Mouse (Mus musculus): ENCODE measurements at regions not wholly inside any gene's neighbourhood (a gene's known extent, or its start where the extent isn't known, plus 50 kb on each side); places are given as distances from the start of the nearest gene placed in this dataset.

DNA sequence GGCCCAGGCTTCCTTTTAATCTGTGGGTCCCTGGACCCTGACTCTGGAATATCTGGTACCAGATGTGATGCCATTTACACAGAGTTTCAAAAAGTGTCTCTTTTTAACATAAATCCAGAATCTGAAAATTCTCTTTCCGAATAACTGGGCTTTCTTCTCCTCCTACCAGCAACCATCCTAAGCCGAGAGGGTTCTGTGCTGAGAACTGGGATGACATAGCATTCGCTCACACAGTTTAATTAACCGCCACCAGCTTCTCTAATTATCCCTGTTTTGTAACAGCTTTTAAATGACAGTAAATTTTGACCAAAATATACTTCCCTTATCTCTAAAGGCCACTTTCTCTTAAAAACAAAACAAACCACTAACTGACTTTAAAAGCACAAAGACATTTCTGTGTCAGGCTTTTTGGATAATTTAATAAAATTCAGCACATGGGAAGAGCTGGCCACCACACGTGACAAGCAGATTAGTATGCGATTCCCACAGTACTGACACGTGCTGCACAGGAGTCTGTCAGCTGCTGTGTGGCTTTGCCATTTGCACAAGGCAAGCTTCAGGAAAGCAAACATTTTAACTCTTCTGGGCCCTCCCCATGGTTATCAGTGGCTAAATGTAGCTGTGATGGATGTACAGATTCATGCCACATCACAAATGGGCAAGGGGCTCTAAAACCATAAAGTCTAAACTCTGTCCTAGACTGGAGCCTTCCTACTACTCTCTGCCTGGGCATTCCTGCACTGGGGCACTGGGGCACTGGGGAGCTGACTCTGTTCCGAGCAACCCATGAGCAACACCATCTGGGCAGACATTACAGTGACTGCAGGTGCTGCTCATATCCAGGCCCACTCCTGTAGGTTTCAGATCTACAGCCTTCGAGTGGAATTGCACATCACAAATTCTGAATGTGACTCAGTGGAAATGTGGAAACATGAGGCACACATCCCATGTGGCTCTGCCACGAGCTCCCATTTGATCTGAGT, 263.1 kb upstream of the Zfp637 start:
- Histone ChIP-seq H3K4me1 (ENCODE audit: control insufficient read depth, insufficient read depth, low read length) (no peaks in the 10 kb centered on the region), H3K27ac (ENCODE audit: low read length) (no peak overlapping the region), H3K4me2 (ENCODE audit: low read length) (no peak overlapping the region), H3K9ac (ENCODE audit: low read depth, low read length) (no peak overlapping the region), H3K27me3 (ENCODE audit: control insufficient read depth, insufficient read depth, low read depth, low read length) (no peaks in the 10 kb centered on the region), H3K9me3 (replicated peaks; ENCODE audit: control insufficient read depth, low read length, poor library complexity, severe bottlenecking) (no peaks in the 10 kb centered on the region), H3K36me3 (ENCODE audit: control insufficient read depth, insufficient read depth, low read length) (no peaks in the 10 kb centered on the region), H3K4me3 (ENCODE audit: low read depth, low read length) (no peak overlapping the region)
- ATAC-seq = peak; percentile 81
- 71% methylated on average over 10 of the region's 10 CpGs for WGBS

DNA sequence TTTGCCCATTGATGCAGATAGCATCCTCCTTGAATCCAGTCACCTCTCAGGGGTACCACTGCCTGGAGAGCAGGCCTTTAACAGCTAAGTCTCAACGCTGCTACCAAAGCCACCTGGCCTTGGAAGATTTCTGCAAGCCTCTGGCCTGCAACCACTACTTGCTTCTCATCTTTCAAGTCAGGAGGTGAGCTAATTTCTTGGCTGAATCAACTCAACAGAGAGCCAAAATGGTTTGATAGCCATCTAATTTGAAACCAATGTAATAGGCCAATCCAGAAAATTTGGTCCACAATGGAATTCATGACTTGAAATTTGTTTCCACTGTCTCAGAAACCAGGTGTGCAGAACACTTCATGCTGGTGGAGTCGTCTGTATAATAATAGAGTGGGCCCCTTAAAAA, 260.0 kb upstream of the Zfp637 start:
- no peaks in the 10 kb centered on the region for H3K27me3 ChIP-seq (ENCODE audit: control insufficient read depth, insufficient read depth, low read depth, low read length)
- H3K36me3 ChIP-seq (ENCODE audit: control insufficient read depth, insufficient read depth, low read length) = no peaks in the 10 kb centered on the region
- ATAC-seq = no peak
- H3K4me3 ChIP-seq (ENCODE audit: low read depth, low read length) = no peak overlapping the region
- H3K4me2 ChIP-seq (ENCODE audit: low read length) = no peak overlapping the region
- H3K27ac ChIP-seq (ENCODE audit: low read length) = no peak overlapping the region
- H3K9me3 ChIP-seq (replicated peaks; ENCODE audit: control insufficient read depth, low read length, poor library complexity, severe bottlenecking) = no peaks in the 10 kb centered on the region
- 86% methylated on average over 2 of the region's 2 CpGs for WGBS
- no peaks in the 10 kb centered on the region for H3K4me1 ChIP-seq (ENCODE audit: control insufficient read depth, insufficient read depth, low read length)
- no peak overlapping the region for H3K9ac ChIP-seq (ENCODE audit: low read depth, low read length)

DNA sequence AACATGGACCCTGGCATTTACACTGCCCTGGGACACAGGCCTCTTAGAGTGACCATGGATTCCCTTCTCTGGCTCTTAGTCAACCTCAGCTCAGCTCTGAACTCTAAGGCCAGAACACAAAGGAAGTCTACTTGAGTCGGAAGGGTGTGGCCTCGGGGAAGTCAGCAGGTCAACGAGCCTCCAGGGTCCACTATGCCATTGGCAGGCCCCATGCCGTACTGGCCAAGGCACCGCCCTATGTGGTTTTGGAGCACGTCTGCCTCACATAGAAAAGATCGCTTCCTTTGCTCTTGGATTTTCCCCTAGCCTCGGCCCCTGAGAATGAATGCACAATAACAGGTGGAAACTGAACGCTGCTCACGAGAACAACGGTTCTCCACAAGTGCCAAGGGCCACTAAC, 257.9 kb upstream of the Zfp637 start:
- no peaks in the 10 kb centered on the region for H3K27me3 ChIP-seq (ENCODE audit: control insufficient read depth, insufficient read depth, low read depth, low read length)
- H3K4me3 ChIP-seq (ENCODE audit: low read depth, low read length) = no peak overlapping the region
- H3K27ac ChIP-seq (ENCODE audit: low read length) = no peak overlapping the region
- no peaks in the 10 kb centered on the region for H3K4me1 ChIP-seq (ENCODE audit: control insufficient read depth, insufficient read depth, low read length)
- no peaks in the 10 kb centered on the region for H3K9me3 ChIP-seq (replicated peaks; ENCODE audit: control insufficient read depth, low read length, poor library complexity, severe bottlenecking)
- H3K9ac ChIP-seq (ENCODE audit: low read depth, low read length) = no peak overlapping the region
- 96% methylated on average over 11 of the region's 11 CpGs for WGBS
- no peak for ATAC-seq
- no peak overlapping the region for H3K4me2 ChIP-seq (ENCODE audit: low read length)
- H3K36me3 ChIP-seq (ENCODE audit: control insufficient read depth, insufficient read depth, low read length) = no peaks in the 10 kb centered on the region

DNA sequence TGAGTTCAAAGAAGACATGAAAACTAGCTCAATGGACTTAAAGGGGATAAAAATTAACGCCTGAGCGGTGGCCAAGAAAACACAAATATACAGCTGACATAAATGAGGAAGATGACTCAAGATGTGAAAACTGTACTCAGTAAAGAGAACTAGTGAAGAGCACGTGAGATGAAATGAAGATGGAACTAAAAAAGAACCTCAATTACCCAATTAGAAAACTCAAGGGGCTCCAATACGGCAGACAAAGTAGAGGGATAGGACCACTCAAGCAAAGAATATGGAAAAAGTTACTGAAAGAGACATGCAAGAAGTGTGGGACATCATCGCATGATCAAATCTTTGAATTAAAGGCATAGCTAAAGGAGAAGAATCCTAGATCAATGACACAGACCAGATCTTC, 256.4 kb upstream of the Zfp637 start:
- Histone ChIP-seq H3K4me2 (ENCODE audit: low read length) (no peak overlapping the region), H3K4me3 (ENCODE audit: low read depth, low read length) (no peak overlapping the region), H3K36me3 (ENCODE audit: control insufficient read depth, insufficient read depth, low read length) (no peaks in the 10 kb centered on the region), H3K9me3 (replicated peaks; ENCODE audit: control insufficient read depth, low read length, poor library complexity, severe bottlenecking) (no peaks in the 10 kb centered on the region), H3K4me1 (ENCODE audit: control insufficient read depth, insufficient read depth, low read length) (no peaks in the 10 kb centered on the region), H3K27me3 (ENCODE audit: control insufficient read depth, insufficient read depth, low read depth, low read length) (no peaks in the 10 kb centered on the region), H3K27ac (ENCODE audit: low read length) (no peak overlapping the region), H3K9ac (ENCODE audit: low read depth, low read length) (no peak overlapping the region)
- 96% methylated on average over 5 of the region's 5 CpGs for WGBS
- no peak for ATAC-seq

DNA sequence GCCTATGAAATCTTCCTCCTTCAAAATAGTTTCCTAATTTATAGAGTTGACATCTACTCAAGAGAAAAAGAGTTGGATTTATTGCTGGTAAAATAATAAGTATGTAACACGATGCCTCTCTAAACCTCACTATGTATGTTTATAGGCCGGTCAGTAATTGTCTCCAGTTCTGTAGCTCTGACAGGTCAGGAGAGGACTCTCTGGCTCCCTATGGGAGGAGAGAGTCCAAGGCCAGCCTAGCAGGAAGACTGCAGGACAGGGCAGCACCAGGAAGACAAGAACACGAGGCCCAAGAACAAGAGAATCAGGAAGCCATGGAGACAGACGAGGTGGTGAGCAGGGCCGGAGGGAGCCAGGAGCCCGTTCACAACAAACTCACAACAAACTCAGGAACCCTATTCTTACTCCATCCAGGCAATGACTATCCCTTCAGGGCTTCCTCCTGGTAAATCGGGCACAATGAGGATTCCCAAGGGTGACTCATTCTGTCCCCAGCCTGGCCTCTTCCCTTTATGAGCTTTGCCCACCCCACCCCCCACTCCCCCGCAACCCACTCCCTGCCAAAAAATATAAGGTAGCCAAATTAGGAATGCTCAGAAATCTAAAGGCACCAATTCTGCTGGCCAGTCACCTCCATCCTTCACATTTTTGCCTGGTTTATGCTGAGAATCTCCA, 244.7 kb upstream of the Zfp637 start:
- H3K4me3 ChIP-seq (ENCODE audit: low read depth, low read length) = no peak overlapping the region
- no peaks in the 10 kb centered on the region for H3K27me3 ChIP-seq (ENCODE audit: control insufficient read depth, insufficient read depth, low read depth, low read length)
- H3K4me2 ChIP-seq (ENCODE audit: low read length) = no peak overlapping the region
- H3K9me3 ChIP-seq (replicated peaks; ENCODE audit: control insufficient read depth, low read length, poor library complexity, severe bottlenecking) = no peaks in the 10 kb centered on the region
- H3K36me3 ChIP-seq (ENCODE audit: control insufficient read depth, insufficient read depth, low read length) = no peaks in the 10 kb centered on the region
- H3K27ac ChIP-seq (ENCODE audit: low read length) = no peak overlapping the region
- ATAC-seq = no peak
- no peak overlapping the region for H3K9ac ChIP-seq (ENCODE audit: low read depth, low read length)
- no peaks in the 10 kb centered on the region for H3K4me1 ChIP-seq (ENCODE audit: control insufficient read depth, insufficient read depth, low read length)
- WGBS = 92% methylated on average over 8 of the region's 8 CpGs

DNA sequence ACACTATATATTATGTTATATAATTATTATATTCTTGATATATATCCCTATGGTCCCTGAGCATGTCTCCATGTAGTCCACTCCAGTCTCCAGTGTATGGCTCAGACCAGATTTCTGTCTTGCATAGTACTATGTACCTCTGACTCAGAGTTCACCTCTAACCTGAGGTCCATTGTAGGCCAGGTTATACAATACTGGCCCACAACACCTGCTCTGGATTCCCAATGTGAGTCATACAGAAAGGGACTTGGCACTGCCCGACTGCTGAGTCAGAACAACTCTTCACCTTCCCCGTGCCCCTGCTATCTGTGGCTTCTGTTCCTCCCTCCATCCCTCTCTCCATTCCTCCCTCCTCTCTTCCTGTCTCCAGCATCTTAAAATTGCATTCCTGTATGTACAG, 236.1 kb upstream of the Zfp637 start:
- peaks cover 3% of the 10 kb centered on the region; the same call in 1 of the 2 replicates for H3K9me3 ChIP-seq (replicated peaks; ENCODE audit: control insufficient read depth, low read length, poor library complexity, severe bottlenecking)
- H3K9ac ChIP-seq (ENCODE audit: low read depth, low read length) = no peak overlapping the region
- H3K36me3 ChIP-seq (ENCODE audit: control insufficient read depth, insufficient read depth, low read length) = no peaks in the 10 kb centered on the region
- 86% methylated on average over 2 of the region's 2 CpGs for WGBS
- no peaks in the 10 kb centered on the region for H3K4me1 ChIP-seq (ENCODE audit: control insufficient read depth, insufficient read depth, low read length)
- no peak for ATAC-seq
- H3K4me3 ChIP-seq (ENCODE audit: low read depth, low read length) = no peak overlapping the region
- no peak overlapping the region for H3K4me2 ChIP-seq (ENCODE audit: low read length)
- H3K27me3 ChIP-seq (ENCODE audit: control insufficient read depth, insufficient read depth, low read depth, low read length) = no peaks in the 10 kb centered on the region
- no peak overlapping the region for H3K27ac ChIP-seq (ENCODE audit: low read length)

DNA sequence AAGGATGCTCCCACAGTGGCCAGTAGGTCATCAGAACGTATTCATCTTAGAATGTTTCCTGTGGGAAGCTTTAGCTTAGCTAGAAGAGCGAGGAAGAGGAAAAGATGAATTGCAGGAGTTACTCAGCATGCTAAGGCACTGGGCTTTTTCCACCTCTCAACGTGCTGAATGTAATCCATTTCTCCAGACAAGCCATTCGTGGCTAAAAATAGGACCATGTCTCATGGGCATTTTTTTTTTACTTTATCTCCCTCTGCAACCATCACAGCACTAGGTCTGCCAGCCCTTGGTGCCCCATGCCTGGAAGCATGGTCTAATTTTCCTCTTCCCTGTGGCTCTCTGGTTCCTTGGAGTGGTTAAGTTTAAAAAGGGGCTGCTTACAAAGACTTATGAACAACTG, 235.3 kb upstream of the Zfp637 start:
- Histone ChIP-seq H3K27me3 (ENCODE audit: control insufficient read depth, insufficient read depth, low read depth, low read length) (no peaks in the 10 kb centered on the region), H3K9ac (ENCODE audit: low read depth, low read length) (no peak overlapping the region), H3K4me3 (ENCODE audit: low read depth, low read length) (no peak overlapping the region), H3K36me3 (ENCODE audit: control insufficient read depth, insufficient read depth, low read length) (no peaks in the 10 kb centered on the region), H3K4me1 (ENCODE audit: control insufficient read depth, insufficient read depth, low read length) (peaks cover 2% of the 10 kb centered on the region; the same call in 1 of the 2 replicates), H3K4me2 (ENCODE audit: low read length) (no peak overlapping the region), H3K9me3 (replicated peaks; ENCODE audit: control insufficient read depth, low read length, poor library complexity, severe bottlenecking) (peaks cover 3% of the 10 kb centered on the region; the same call in 1 of the 2 replicates), H3K27ac (ENCODE audit: low read length) (no peak overlapping the region)
- no peak for ATAC-seq
- WGBS = 79% methylated on average over 4 of the region's 4 CpGs

DNA sequence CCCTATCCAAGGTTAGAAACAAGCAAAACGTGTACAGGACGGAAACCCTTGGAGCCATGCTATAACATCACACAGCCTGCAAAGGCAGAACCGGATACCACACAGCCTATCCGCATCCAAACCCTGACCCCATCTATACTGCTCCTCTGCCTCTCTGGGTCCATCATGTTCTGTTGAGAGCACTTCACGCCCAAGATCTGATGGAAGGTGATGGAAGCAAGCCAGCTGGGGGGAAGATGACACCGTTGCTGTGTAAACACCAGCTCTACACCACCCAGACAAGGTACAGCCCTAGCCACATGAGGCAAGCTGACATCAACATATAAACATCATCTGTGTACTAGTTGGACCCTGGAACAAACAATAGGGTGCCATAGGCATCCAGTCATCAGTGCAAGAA, 234.8 kb upstream of the Zfp637 start:
- Histone ChIP-seq H3K9me3 (replicated peaks; ENCODE audit: control insufficient read depth, low read length, poor library complexity, severe bottlenecking) (peaks cover 3% of the 10 kb centered on the region; the same call in 1 of the 2 replicates), H3K27me3 (ENCODE audit: control insufficient read depth, insufficient read depth, low read depth, low read length) (no peaks in the 10 kb centered on the region), H3K9ac (ENCODE audit: low read depth, low read length) (no peak overlapping the region), H3K27ac (ENCODE audit: low read length) (no peak overlapping the region), H3K4me1 (ENCODE audit: control insufficient read depth, insufficient read depth, low read length) (peaks cover 2% of the 10 kb centered on the region; the same call in 1 of the 2 replicates), H3K4me2 (ENCODE audit: low read length) (no peak overlapping the region), H3K36me3 (ENCODE audit: control insufficient read depth, insufficient read depth, low read length) (no peaks in the 10 kb centered on the region), H3K4me3 (ENCODE audit: low read depth, low read length) (no peak overlapping the region)
- 93% methylated on average over 6 of the region's 6 CpGs for WGBS
- no peak for ATAC-seq

DNA sequence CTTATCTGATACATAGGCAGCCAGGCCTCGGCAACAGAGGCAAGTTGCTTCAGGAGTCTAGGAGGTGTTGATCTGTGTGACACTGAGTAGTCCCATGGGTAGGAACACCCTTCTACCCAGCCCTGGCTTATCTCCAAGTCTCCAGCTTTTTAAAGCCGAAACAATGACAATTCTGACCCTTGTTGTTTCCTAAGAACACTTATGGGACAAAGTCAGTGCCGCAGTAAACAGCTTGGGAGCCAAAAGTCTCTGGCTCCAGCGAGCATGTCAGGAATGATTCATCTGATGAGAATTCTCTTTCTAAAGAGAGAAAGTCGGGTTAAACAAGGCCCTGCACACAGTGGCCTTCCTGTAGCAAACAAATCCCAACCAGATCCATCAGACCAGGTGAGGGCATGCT, 234.0 kb upstream of the Zfp637 start:
- Histone ChIP-seq H3K9me3 (replicated peaks; ENCODE audit: control insufficient read depth, low read length, poor library complexity, severe bottlenecking) (peaks cover 3% of the 10 kb centered on the region; the same call in 1 of the 2 replicates), H3K27ac (ENCODE audit: low read length) (no peak overlapping the region), H3K4me3 (ENCODE audit: low read depth, low read length) (no peak overlapping the region), H3K27me3 (ENCODE audit: control insufficient read depth, insufficient read depth, low read depth, low read length) (no peaks in the 10 kb centered on the region), H3K36me3 (ENCODE audit: control insufficient read depth, insufficient read depth, low read length) (no peaks in the 10 kb centered on the region), H3K4me2 (ENCODE audit: low read length) (no peak overlapping the region), H3K9ac (ENCODE audit: low read depth, low read length) (no peak overlapping the region), H3K4me1 (ENCODE audit: control insufficient read depth, insufficient read depth, low read length) (peaks cover 2% of the 10 kb centered on the region; the same call in 1 of the 2 replicates)
- no peak for ATAC-seq
- 80% methylated on average over 5 of the region's 5 CpGs for WGBS
